9 mouse cellular contexts compared by ENCODE assay signal in the genomic region with DNA sequence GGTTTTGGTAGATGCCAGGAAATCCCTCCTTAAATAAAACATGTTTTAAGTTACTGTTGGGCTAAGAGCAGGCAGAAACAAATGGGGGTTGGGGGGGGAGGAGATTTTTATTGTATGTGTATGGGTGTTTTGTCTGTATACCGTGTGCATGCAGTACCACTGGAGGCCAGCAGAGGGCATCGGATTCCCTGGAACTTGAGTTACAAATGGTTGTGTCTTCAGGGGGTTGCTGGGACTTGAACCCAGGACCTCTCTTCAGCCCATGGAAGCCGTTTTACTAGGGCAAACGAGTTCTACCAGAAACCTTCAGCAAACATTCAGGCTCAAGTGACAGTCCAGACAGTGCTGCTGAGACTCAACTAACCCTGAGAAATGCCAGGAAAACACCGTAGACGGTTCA. TPM values are rescaled to one million over a fixed set of nuclear protein-coding genes. Genes with fewer than 3 reads are reported as not detected.
DNase-seq lines count a peak whose midpoint lies in the region; ATAC-seq and TF ChIP-seq lines count a peak whose summit lies in the region.
"Had no signal": no experiment of that assay in that cellular context is flagged by ENCODE, and none has a peak within 500 bp of the region (broad histone marks: within the 10 kb centered on the region; RNA-seq: fewer than 3 reads in every experiment).

No protein-coding gene starts in this region.

- no peaks in the 10 kb centered on the region for H3K9me3 ChIP-seq in liver, embryonic 11.5 days (ENCODE audit: control insufficient read depth, low read length)
- H3K9me3 ChIP-seq in G1E (replicated peaks), result no peaks in the 10 kb centered on the region
- H3K9me3 ChIP-seq: embryonic facial prominence, embryonic 12.5 days; kidney, embryonic 15.5 days had no signal

- peaks cover 22% of the 10 kb centered on the region for H3K36me3 ChIP-seq in liver, embryonic 11.5 days (ENCODE audit: control insufficient read depth, insufficient read depth, low read length)
- H3K36me3 ChIP-seq in G1E (replicated peaks), result peaks cover 56% of the 10 kb centered on the region

- H3K9ac ChIP-seq in liver, embryonic 11.5 days (ENCODE audit: low read depth, low read length), result no peak overlapping the region
- H3K9ac ChIP-seq: embryonic facial prominence, embryonic 12.5 days; kidney, embryonic 15.5 days had no signal

- H3K4me3 ChIP-seq in liver, embryonic 11.5 days (ENCODE audit: low read depth, low read length), result no peak overlapping the region
- no peak overlapping the region for H3K4me3 ChIP-seq in G1E (ENCODE audit: low read depth, low read length)
- H3K4me3 ChIP-seq: embryonic facial prominence, embryonic 12.5 days; kidney, embryonic 15.5 days had no signal

- DNase-seq in liver (peak; percentile 42), G1E (ENCODE audit: low spot score) (no peak)
- DNase-seq in liver, embryonic 11.5 days (ENCODE audit: low spot score), result no peak
- no peak for DNase-seq in brain, embryonic 14.5 days (ENCODE audit: low read depth)
- DNase-seq in retina, embryonic 14.5 days (ENCODE audit: low spot score), result peak; percentile 26
- no peak for DNase-seq in gastrocnemius, adult 18-20 months (ENCODE audit: low spot score)
- no peak for DNase-seq in right cerebral cortex, postnatal 36 days (ENCODE audit: low spot score in 2 of 2)

- no peaks in the 10 kb centered on the region for H3K27me3 ChIP-seq in liver, embryonic 11.5 days (replicated peaks; ENCODE audit: control insufficient read depth, insufficient read depth, low read length)
- no peaks in the 10 kb centered on the region for H3K27me3 ChIP-seq in G1E (ENCODE audit: insufficient read depth, low read length)
- H3K27me3 ChIP-seq: embryonic facial prominence, embryonic 12.5 days; kidney, embryonic 15.5 days had no signal

- WGBS in liver, embryonic 11.5 days, result 71% methylated on average over 6 of the region's 6 CpGs

- H3K4me2 ChIP-seq in liver, embryonic 11.5 days, result no peak overlapping the region
- H3K4me2 ChIP-seq: embryonic facial prominence, embryonic 12.5 days; kidney, embryonic 15.5 days had no signal

- H3K27ac ChIP-seq in liver, embryonic 11.5 days (ENCODE audit: low read depth, low read length), result no peak overlapping the region
- H3K27ac ChIP-seq: embryonic facial prominence, embryonic 12.5 days; kidney, embryonic 15.5 days had no signal

- peak; percentile 80 for TF ChIP-seq CTCF in G1E (IDR thresholded peaks at IDR 0.05; ENCODE audit: low read depth, low read length)
- TF ChIP-seq CTCF in brain, embryonic 14.5 days (IDR thresholded peaks at IDR 0.05; ENCODE audit: borderline replicate concordance, extremely low read depth, insufficient read depth, insufficient read length), result peak; percentile 65

- H3K4me1 ChIP-seq in liver, embryonic 11.5 days (replicated peaks; ENCODE audit: control insufficient read depth, insufficient read depth, low read length), result no peaks in the 10 kb centered on the region
- H3K4me1 ChIP-seq in G1E (ENCODE audit: insufficient read depth, low read depth, low read length), result no peaks in the 10 kb centered on the region
- H3K4me1 ChIP-seq: embryonic facial prominence, embryonic 12.5 days; kidney, embryonic 15.5 days had no signal

- no peak for TF ChIP-seq POLR2A in brain, embryonic 14.5 days (IDR thresholded peaks at IDR 0.05; ENCODE audit: borderline replicate concordance, extremely low read depth, insufficient read depth, insufficient read length, poor library complexity, severe bottlenecking)

- no peak for ATAC-seq in liver, embryonic 11.5 days (replicated peaks; ENCODE audit: low FRiP score)
- ATAC-seq in G1E (ENCODE audit: extremely low read depth, insufficient number of reproducible peaks, low FRiP score, poor library complexity, severe bottlenecking), result no peak

RNA-seq across cellular contexts. Expression of a gene that starts 41.9 kb away (rescaled TPM):
- 14.5 and 18.0 TPM in 2 replicates for polyA plus RNA-seq in liver, embryonic 11.5 days (2014; fragmentation: Nextera tagmentation; extraction: Ambion mirVana)
- total RNA-seq in G1E (2014; fragmentation: Nextera tagmentation) (38.9 and 49.7 TPM in 2 replicates), G1E (2017) (18.3 and 34.0 TPM in 2 replicates)
- 7.6 and 11.6 TPM in 2 replicates for polyA plus RNA-seq in G1E (2012)
- polyA plus RNA-seq in brain, embryonic 14.5 days (2012; rRNA removed), result 51.5 and 58.9 TPM in 2 replicates
- 10 to 100 TPM in 1 of 2 experiments, 1 to 10 TPM in 1; 8.1 to 11.4 TPM for total RNA-seq in gastrocnemius, adult 18-20 months (2021)

Comparison
In these comparisons a context has a peak if more than half of its experiments do, and no peak if none do; other contexts are left out.
1. DNase-seq: peak in liver (single experiment) and retina, embryonic 14.5 days (single experiment); none in liver, embryonic 11.5 days (single experiment), G1E (single experiment), brain, embryonic 14.5 days (single experiment), gastrocnemius, adult 18-20 months (single experiment) and right cerebral cortex, postnatal 36 days (0 of 2).